Mouse (Mus musculus) embryo, embryonic 10 days (tissue): ENCODE measurements around the gene Pcnt.

Experiments
- DNase-seq: peaks from one replicate; pipeline ENCODE4 v3.0.0-alpha.2; 2015; ENCODE audit warnings: low spot score

Pcnt gene

DNA sequence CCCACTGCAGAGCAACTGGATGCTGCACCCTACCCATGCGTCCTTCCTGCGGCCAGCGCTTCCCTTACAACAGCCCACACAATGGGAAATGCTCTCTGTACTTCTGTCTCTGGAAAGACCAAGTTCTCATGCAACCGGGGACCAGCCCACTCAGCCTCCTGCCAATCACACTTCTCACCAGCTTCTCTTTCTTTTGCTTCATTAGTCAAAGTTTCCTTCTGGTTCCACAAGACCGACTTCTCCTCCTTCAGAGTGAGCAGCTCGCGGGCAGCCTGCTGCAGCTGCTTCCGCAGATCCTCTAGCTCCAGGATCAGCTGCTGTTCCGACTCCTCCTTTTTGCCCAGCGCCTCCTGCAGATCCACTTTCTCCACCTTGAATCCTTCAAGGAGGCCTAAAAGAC, 34.1 kb downstream of the Pcnt start:
- DNase-seq, result no peak

DNA sequence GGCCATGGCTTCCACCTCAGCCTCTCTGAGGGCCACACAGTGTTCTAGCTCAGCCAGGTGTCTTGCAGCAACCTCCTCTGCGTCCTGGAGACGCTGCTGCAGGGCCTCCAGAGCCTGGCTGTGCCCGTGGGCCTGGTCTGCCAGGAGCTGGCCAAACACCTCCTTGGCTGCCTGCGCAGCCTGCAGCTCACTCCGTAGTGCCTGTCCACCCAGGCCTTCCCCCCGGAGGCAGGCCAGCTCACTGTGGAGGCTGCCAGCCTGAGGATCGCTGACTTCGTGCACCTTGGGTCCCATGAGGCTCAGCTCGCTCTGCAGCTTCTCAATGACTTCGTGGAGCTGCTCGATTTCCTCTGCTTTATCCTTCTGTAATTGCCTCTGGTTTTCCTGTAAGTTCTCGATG, 50.0 kb downstream of the Pcnt start:
- DNase-seq, result no peak

DNA sequence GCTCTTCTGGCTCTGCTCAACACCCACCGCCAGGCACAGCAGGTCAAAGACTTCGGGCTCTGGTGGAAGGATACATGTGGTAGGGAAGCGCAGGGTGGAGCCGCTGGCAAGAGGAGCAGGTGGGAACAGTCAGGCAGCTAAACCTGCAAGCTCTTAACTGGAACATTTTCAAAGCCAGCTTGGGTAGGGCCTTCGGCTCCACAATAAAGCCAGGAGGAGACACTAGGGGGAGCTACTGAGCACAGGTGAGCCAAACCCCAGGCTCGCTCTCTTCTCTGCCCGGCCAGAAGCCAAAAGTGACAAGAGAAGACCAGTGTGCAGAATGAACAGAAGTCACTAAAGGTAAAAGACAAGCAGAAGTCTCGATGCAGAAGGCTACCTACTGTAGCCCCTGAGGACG, 50.8 kb downstream of the Pcnt start:
- peak; percentile 40 for DNase-seq

DNA sequence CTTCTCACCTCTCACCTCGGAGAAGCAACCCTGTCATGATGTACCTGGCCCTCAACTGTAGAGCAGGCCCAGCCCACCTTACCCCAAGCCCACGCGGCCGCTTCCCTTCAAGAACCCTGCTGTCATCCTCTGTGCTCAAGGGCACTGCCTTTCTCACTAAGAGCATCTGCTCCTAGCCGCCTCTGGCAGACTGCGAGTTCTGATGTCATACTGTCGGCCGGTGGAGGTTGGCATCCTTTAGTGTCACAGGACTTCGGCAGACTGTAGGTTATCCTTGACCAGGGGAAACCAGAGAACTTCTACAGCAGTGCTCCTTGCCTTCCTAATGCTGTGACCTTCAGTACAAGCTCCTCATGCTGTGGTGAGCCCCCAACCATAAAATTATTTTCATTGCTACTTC, 51.4 kb downstream of the Pcnt start:
- no peak for DNase-seq

DNA sequence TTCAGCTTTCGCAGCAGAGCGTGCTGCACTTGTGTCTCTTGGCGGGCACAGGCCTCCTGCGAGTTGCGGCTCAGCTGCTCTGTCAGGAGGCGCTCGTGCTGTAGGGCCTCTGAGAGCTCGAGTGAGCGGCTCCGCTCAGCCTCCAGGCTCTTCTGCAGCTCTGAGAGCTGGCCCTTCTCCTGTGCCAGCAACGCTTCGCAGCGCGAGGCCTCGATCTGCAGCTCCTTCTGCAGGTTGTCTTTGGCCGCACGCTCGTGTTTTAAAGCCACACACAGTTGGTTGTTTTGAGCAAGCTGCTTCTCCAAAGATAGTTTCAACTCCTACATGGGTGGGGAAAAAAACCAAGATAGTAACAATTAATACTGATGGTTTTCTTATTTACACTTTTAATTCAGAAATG, 67.6 kb downstream of the Pcnt start:
- DNase-seq, result no peak

DNA sequence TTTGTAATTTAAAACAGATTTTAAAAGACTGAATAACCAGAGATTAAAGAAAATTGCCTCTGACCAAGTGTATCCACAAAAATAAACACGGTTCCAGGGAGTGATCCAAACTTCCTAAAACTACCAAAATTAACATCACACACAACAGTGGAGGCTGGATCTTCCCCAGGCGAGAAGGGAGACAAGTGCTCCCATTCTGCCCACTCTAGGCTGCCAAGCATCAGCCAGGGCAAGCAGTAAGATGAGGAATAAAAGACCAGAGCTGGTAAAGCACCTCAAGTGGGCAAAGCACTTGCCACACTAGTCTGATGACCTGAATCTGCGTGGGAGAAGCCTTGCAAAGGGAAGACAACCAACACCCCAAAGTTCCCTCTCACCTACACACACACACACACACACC, 70.8 kb downstream of the Pcnt start:
- no peak for DNase-seq

DNA sequence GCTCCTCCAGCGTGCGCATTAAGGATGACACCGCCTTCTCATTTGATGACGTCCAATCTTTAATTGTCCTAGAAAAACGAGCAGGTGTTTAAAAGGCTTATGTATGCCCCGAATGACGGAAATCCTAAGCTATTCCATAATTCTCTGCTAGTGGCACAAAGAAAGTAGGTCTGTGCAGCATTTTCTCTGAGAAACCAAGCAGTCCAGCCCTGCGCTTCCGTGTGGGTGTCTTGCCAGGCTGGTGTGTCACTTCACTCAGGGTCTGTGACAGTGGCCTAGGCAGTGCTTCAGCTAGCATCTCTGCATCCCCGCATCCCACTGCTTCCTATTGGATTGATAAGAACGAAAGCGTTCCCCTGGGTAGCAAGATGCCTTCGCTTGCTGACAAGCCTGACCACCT, 73.8 kb downstream of the Pcnt start:
- DNase-seq, result no peak

DNA sequence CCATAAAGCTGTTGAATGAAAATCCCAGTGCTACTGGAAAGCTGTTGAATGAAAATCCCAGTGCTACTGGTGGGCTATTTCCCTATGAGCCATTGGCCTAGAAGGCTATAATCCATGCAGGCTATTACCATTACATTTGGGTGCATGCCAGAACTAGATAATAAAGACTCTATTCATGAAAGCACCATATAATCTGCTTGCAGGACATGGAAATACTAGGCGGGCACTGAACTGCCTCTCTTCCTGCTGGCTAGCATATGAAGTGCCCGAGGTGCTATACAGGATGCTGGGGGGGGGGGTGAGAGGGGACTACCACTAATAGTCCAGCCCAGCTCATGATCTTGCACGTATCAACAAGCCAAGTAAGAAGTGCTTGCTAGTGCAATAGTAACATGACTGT, 79.4 kb downstream of the Pcnt start:
- no peak for DNase-seq

DNA sequence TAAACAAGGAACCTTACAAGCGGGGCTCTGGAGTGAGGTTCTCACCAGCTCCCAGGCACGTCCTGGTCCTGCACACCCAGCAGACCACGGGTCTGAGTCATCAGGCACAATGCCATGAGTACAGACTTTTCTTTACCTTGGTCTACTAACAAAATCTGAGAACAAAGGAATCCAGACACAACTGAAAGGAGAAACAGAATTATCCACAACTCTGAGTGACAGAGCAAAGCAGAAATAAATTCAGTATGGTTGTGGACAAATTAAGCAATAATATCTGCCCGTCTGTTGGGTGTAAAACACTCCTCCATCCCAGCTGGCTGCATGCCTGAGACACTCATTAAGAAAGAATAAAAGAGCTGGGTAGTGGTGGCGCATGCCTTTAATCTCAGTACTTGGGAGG, 84.1 kb downstream of the Pcnt start:
- no peak for DNase-seq

DNA sequence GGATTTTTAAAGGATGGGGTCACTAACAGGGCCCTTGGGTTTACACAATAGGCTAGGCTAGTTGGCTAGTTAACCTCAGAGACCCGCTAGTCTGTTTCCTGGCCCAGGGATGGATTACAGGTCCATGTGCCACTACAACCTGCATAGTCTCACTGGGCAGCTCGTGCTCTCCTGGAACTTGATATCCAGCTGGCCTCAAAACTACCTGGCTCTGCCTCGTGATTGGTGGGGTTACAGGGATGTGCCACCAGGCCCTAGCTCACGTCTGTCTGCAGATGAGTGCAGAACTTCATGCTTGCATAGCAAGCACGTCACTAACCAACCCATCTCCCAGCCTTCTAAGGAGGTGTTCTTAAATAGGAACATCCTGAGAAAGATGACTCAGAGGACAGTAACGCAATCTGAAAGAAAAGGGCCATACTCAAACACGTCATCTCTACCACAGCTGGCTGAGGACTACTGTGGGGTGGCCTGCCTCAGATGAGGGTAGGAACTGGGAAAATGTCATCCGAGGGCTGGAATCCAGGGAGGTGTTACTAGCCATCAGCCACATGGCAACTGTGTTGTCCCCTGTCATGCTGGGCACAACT, 85.2 kb downstream of the Pcnt start:
- DNase-seq, result no peak

DNA sequence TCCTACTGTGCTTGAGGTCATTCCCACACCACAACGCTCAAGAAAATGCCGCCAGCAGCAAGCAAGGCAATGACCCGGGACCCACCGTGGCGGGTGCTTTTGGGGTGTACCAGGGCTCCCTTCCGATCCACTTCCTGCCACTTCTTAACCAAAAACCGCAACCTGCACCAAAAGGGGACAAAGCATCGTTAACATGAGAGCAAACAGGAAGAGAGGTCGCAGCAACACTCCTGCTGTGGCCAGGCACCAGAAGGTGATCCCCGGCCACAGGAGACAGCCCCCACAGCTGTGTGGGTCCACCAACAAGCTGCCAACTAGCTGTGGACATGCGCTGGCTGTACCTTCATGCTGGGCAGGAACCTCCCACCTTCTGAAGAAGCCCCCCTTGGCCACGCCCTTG, 87.6 kb downstream of the Pcnt start:
- no peak for DNase-seq

DNA sequence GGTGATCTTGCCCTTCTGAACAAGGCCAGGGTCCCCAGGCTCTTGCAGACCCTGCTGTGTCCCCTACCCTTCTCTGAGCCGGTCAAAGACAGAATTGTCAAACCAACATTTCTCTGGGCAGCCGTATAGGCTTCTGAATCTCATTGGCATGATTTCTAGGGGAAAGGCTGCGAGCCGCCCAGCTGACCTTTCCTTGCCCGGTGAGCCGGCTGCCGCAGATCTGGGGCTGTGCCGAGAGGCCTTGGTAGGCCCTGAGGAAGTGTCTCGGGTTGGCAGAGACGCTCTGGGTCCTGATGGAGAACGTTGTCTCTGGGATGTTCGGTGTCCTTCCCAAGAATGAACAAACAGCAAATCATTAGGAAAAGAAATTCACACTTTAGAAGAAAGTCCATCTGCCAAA, 88.6 kb downstream of the Pcnt start:
- no peak for DNase-seq

DNA sequence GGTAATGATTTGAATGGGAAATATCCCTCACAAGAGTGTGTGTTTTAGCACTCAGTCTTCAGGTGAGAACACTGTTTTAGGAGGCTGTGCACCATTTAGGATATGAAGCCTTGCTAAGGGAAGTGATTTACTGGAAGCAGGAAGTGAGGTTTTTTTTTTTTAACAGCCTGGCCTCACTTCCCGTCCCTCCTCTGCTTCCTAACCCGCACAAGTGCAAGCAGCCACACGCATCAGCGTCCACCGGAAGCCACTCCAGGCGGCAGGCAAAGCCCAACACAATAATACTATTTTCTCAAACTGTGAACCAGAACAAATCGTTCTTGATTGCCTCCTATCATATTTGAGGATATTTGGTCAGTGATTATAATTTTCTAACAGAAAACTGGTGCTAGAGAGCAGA, 90.6 kb downstream of the Pcnt start:
- no peak for DNase-seq

DNA sequence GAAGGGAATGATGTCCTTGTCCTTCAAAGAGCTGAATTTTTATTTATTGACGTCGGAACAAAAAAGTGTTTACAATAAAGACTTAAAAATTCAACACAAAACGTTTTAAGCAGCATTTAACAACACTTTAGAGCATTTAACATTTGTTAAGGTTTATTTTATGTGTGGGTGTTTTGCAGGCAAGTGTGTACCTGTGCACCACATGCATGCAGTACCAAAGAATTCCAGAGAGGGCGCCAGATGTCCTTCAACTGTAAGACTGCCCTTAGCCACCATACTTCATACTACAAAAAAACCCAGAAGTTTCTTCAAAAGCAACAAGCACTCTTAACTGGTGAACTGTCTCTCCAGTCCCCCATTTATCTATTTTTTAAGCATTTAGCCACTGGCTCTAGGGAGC, 96.0 kb downstream of the Pcnt start:
- DNase-seq, result peak; percentile 76

DNA sequence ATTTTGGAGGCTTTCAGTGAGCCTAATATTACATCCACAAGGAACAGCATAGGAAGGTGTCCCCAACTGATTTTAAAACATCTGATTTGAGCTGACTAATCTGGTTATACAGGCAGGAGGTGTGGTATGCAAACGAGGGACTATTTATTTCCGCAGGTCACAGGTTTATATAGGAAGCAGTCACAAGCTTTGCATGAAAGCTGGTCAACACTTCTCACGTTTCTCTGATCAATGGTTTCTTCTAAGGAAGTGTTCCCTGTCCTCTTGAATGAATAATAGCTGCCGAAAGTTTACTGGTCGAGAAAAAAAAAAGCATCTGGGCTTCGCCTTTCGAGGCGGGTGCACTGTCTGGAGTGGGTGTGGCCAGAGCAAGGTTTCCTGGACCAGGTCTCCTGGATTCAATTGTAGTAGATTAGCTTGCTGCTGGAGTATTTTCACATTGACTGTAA, 96.5 kb downstream of the Pcnt start:
- DNase-seq, result peak; percentile 8

DNA sequence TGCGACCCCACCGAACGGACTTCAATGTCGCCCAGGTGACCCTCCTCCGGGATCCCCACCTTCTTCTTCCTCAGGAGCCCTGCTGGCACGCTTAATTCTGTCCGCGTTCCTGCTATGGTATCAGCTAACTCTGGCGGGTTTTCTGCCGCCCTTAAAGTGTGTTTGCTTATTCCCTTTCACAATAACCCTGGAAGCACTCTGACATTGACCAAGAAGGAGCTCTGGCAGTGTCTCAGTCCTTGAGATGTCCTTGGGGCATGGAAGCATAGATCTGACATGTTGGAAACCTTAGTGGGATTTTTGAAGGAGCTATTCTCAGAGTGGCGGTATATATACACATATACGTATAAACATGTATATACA, 97.1 kb downstream of the Pcnt start:
- no peak for DNase-seq

DNA sequence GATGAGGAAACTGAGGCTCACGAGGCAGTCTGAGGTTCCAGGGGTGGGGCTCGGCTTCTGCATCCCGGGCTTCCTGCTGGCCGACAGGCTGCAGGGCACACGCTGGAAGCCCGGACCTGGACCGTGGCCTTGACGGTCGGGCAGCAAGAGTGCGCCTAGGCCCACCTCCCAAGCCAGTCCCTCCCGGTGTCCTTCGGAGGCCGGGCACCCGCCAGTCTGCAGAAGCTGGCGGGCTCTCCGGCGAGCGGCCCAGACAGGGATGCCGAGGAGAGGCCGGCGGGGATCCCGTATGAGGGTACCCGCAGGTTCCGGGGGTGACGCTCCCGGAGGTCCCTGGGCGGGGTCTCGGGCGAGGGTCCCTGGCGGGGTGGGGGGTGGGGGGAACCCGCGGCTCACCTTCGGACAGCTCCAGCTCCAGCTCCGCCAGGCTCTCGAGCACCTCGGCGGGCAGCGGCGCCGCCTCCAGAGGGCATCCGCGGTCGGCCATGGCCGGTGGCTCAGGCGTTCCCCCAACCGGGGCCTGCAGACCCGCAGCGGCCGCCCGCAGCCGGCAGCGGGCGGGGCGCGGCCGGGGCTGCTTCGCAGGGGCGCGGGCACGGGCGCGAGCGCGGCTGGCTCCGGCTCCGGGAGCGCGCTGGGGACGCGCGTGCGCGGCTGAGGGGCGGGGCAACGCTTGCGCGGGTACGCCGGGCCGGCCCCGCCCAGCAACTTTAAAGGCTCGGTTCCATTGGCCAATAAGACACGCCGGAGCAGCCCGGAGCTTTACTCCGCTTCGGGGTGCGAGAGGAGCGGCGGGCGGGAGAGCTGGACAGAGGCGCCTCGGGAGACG, 97.7 kb downstream of the Pcnt start, which contains the start of gene Dip2a:
Dip2a (minus strand) TSS at position 581 of the 829 bp plus-strand sequence.
- DNase-seq, result peak; percentile 89

DNA sequence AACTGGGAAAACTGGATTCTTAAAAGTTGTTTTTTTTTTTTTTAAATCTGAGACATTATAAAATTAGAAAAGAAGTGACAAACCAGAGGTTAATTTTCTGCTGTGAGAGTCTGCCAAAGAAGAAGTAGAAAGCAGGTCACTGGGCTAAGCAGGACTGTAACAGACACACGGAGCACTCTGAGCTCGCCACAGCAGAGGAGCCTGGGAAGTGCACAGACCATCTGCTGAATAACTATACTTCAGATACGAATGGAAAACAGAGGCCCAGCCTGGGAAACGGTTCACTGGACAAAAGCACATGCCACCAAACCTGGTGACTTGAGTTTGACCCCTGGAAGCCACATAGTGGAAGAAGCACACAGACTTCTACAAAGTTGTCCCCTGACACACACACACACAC, 108.2 kb downstream of the Pcnt start:
- DNase-seq, result peak; percentile 7

DNA sequence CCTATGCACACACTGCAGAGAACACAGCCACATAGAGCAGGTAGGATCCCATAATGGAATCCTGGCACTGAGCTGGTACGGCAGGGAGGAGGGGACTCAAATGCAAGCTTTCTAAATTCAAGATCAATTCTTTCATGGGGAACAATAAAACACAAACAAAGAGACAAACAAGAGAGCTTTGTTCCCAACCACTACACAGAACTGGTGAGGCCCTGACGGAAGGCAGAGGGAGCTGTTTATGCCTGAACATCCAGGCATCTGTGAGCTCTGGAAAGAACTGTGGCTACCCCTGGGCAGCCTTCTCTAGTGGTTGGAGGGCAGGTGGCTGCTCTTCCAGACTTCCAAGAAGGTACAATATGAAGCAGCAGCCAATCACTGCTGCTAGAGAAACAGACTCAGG, 110.5 kb downstream of the Pcnt start:
- no peak for DNase-seq

DNA sequence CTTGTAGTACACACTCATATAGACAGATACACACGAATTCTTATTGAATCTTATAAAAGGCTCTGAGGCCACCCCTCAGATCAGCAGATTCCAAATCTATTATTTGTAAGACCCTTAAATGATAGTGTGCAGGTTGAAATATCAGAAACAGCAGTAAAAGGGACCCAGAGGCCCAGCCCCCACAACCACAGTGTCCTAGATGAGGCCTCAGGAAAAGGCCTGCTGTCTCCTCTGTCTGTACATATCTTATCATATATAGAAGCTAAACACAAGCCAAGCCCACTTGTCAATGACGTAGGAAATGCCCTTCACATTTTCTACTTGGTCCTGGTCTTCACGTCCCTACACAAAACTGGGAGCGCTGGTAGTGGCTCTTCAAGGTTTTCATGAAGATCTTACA, 113.5 kb downstream of the Pcnt start:
- DNase-seq, result no peak

DNA sequence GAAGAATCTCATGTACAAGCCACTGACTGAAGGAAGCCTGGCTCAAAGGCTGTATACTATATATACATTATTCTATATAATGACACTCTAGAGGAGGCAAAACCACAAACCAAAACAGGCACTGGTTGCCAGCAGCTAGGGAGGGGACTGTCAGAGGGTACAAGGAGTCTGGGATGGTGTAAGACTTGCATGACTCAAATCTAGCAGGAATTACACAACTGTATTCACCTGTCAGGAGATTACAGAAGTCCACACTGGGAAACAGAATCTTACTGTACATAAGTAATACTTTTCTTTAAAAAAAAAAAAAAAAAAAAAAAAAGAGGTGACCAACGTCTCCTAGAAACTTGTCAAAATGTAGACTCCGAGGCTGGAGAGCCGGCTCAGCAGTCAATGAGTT, 114.0 kb downstream of the Pcnt start:
- DNase-seq, result no peak

DNA sequence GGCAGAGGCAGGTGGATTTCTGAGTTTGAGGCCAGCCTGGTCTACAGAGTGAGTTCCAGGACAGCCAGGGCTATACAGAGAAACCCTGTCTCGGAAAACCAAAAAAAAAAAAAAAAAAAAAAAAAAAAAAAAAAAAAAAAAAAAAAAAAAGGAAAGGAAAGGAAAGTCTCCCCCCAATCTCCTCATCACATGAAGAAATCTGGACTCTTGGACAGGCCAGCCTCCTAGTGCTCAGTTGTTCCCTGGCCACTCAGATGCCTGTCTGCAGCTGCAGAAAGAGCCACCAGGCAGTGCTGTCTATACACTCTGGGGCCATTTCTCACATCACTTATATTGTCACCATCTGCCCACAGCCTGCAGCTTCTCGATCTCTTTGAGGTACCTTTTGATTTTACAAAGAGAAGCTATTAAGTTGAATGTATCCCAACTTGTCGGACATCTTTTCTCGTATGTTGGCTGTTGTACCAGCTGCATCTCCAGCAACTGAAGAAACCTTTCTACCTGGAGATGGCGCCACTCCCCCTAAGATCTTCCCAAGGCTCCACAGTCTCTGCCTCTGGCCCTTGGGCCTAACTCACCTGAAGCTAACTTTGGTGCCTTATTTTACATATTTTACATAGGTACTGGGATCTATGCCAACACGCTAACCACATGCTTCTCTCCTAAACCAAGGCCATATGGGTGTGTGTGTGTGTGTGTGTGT, 116.1 kb downstream of the Pcnt start:
- DNase-seq, result peak; percentile 35

DNA sequence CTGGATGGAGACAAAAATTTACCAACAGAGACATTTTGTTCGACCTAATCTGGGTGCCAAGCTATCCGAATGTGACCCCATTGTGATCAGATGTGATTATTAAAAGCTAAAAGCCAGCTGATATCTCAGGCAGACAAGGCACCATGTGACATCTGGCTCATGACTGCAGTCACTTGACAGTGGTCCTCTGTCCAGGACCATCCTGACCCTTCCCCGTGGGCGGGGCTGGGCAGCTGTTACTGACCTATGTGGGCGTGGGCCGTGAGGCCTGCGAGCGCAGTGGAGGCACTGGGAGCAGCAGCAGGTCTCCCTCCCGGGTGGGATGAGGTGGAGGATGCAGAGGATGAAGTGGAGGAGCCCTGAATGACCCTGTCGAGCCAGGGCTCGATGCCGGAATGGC, 125.0 kb downstream of the Pcnt start:
- DNase-seq, result no peak
